Mouse (Mus musculus) ovary, adult 18-20 months (tissue): ENCODE results near the gene St3gal4.

Experiments used
- DNase-seq: peaks from one replicate; pipeline ENCODE4 v3.0.0; 2022; ENCODE audit warnings: low spot score, mixed read lengths

The St3gal4 gene

GRCm38 (mm10) chr9:35048449-35048848, 70.6 kb downstream of the St3gal4 start:
- DNase-seq: no peak

- DNase-seq: peak; percentile 78
These were observed 73.3 kb downstream of the St3gal4 start for GRCm38 (mm10) chr9:35045756-35046155.

GRCm38 (mm10) chr9:35045031-35045531, 74.0 kb downstream of the St3gal4 start:
- peak; percentile 85 for DNase-seq

GRCm38 (mm10) chr9:35044458-35044857, 74.6 kb downstream of the St3gal4 start:
- DNase-seq: no peak

DNA sequence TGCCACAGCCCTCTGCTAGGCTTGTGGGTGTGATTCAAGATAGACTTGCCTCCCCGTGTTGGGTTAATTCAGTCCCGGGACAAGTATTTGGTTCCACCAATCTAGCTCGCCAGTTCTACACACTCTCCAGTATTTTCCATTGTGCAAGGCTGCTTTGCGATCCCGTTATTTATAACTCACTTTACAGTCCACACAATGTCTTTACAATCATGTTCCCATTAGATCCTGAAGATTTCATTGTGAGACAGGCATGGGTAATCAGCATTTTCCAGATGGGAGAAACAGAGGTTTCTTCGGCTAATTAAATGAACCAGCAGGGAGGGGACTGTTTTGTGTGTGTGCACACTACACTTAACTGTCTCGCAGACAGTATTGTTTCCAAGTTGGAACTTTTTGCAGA, 75.4 kb downstream of the St3gal4 start:
- no peak for DNase-seq

DNA sequence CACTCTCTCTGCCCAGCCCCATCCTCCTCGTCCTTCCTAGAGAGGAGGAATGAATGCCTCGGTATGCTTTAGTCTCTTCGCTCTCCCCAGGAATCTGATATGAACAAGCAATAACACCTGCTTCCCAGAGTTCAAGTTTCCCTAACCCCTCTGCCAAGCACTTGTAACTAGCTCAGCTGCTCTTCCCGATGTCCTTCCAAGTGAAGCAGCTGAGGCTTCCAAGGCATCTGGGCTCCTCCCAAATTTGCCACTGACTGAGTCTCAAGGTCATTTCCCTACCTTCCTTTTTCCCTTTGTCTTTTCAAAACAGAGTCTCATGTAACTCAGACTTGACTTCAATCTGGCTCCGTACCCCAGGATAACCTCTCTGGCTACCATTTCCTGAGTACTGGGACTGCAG, 77.6 kb downstream of the St3gal4 start:
- DNase-seq: no peak

- DNase-seq: no peak
These were observed 79.2 kb downstream of the St3gal4 start for GRCm38 (mm10) chr9:35039846-35040245.

- DNase-seq: peak; percentile 64
These were observed 80.0 kb downstream of the St3gal4 start for GRCm38 (mm10) chr9:35038922-35039586.

DNA sequence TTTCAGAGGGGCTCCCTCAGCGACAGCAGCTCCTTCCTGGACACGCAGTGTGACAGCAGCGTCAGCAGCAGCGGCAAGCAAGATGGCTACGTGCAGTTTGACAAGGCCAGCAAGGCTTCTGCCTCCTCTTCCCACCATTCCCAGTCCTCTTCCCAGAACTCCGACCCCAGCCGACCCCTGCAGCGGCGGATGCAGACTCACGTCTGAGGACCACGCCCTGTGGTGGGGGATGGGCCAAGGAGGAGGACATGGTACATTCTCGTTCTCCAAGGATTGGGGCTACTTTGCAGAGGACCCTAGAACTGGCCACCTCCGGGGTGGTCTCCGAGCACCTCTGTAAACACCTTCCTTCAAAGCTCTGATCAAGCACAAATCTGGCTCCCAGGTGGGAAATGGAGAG, 84.0 kb downstream of the St3gal4 start:
- DNase-seq: no peak

GRCm38 (mm10) chr9:35032457-35032856, 86.6 kb downstream of the St3gal4 start:
- DNase-seq: no peak

- no peak for DNase-seq
These were observed 88.2 kb downstream of the St3gal4 start for GRCm38 (mm10) chr9:35030823-35031222.

DNA sequence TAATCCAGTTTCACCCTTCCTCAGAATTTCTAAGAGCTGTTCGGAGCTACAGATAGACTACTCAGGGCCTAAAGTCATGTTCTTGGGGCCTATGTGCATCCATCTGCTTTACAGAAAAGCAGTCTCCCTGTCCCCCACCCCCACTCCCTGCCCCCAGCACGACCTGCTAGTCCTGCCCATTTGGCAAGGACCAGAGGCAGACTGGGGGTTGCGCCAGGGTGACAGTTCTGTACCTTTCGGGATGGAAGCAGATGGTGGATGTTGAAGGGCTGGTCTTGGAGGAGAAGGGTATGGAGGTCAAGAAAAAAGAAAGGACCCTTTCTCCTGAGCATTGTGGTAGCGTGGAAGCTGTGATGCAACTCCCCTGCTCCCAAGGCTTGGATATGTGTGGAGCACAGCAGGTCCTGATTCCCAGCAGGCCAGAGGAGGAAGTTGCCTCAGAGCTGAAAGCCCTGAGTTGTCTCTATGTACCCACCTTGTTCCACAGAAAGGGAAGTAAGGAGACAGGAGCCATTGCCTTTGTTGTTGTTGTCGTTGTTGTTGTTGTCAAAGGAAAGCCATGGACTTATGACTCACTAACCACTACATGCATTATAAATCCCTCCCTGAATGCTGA, 91.6 kb downstream of the St3gal4 start:
- no peak for DNase-seq

GRCm38 (mm10) chr9:35026897-35027311, 92.2 kb downstream of the St3gal4 start:
- no peak for DNase-seq

GRCm38 (mm10) chr9:35026311-35026710, 92.8 kb downstream of the St3gal4 start:
- no peak for DNase-seq

- DNase-seq: no peak
These were observed 94.2 kb downstream of the St3gal4 start for GRCm38 (mm10) chr9:35024591-35025496.

GRCm38 (mm10) chr9:35021744-35022143, 97.3 kb downstream of the St3gal4 start:
- no peak for DNase-seq

DNA sequence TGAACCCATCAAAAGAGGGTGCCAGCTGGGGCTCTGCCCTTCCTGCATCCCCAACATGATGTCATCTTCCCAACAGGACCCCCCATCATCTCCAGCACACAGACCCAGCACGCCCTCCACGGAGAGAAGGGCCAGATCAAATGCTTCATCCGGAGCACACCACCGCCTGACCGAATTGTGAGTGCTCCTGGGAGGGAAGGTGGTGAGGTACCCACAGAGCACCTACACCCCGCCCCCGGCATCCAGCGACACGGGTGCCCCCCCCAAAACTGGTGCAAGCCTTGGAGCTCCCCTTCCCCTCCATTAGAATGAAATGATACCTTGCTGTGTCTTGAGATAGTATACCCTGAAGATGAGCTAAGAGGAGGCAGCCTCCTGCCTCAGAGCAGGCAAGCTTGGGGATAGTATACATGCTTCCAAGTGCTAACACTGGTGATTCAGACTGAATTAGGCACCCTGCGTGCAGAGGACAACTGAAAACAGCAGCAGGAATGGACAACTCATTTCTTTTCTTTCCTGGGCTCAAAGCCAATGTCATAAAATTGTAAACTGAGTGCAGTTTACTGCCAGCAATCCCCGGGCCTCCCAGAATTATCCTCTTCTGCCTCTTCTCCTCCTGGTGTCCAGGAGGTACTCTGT, 98.9 kb downstream of the St3gal4 start:
- DNase-seq: no peak

- no peak for DNase-seq
These were observed 99.7 kb downstream of the St3gal4 start for GRCm38 (mm10) chr9:35019372-35019771.

DNA sequence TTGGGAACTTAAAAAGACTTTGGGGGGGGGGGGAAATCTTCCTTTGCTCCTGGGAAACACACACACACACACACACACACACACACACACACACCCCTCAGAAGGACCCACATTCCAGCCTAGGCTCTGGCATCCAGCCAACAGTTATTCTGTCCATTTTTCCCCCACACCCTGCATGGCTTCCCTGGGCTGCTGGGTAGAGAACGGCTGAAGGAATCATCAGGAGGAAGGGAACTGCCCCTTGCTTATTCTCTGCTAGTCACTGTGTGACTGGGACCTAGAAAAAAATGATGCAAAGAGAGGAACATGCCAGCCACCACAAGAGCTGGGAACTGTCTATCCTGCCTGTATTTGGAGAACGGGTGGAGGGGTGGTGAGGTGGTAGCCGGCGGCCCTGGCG, 101.0 kb downstream of the St3gal4 start:
- no peak for DNase-seq

DNA sequence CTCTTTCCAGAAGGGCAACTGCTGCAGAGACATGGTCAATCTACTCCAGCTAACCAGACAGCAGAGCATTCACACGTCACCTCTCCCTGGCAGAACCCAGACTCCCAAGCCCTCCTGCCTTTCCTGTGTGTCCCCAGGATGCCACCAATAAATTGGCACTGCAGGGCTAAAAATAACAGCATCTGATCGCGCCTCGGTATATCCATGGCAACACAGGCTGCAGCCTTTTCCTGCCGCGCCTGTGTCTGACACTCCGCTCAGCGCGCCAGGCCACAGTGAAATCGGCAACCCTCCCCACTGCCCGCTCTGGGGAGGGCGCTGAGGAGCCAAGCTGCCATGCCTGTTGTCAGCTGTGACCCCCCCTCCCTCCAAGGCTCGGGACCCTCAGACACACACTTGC, 101.5 kb downstream of the St3gal4 start:
- no peak for DNase-seq

DNA sequence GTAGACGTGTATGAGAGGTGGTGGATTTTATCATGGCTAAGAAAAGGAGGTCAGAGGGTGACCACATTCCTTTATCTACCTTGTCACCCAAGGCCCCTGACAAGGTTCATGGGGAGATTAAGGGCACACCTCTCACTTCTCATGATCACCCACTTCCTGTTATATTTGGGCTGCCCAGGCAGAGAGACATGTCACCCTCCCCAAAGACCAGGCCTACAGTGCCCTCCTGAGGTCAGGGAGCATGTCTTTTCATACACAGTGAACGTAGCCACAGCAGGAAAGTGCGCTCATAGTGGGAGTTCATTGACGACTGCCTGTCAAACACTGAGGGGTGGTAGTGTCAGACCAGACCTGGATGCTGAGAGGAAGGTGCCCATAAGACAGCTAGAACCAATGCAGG, 102.3 kb downstream of the St3gal4 start:
- DNase-seq: no peak

DNA sequence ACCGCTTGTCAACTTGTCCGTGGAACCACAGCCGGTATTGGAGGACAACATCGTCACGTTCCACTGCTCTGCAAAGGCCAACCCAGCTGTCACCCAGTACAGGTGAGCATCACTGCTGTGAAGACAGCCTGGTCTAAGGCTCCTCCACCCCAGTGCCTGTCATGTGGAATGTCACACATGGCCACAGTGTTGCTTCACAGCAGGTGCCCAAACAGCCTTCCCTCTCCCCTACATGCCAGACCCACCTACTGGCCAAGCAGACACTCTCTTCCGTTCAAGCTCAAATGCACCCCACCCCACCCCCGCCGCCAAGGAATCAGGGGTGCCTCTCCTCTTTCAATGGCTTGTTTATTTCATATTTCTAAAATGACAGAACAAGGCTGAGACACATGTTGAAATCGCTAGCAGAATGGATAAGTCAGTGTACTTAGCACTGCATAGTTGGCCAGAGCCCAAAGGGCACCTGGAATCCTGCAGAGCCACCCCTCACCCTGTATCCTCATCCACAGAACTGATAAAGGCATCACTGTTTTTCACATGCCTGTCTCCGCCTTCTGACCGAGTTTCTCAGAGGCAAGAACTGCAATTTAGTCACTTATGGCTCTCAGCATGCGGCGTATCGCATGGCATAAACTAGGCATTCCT, 111.2 kb downstream of the St3gal4 start:
- no peak for DNase-seq
